Mouse (Mus musculus) c-Kit-positive CD71-positive TER-119-negative erythroid progenitor cells, embryonic 14.5 days (primary cell): ENCODE results near the gene Cep63.
A peak's percentile ranks its signal among the peaks of the same experiment; 100 is the strongest.

Source experiments
- DNase-seq: peaks from one replicate; pipeline ENCODE4 v3.0.0-alpha.2; 2013; ENCODE audit warnings: low read depth

The Cep63 gene

DNA sequence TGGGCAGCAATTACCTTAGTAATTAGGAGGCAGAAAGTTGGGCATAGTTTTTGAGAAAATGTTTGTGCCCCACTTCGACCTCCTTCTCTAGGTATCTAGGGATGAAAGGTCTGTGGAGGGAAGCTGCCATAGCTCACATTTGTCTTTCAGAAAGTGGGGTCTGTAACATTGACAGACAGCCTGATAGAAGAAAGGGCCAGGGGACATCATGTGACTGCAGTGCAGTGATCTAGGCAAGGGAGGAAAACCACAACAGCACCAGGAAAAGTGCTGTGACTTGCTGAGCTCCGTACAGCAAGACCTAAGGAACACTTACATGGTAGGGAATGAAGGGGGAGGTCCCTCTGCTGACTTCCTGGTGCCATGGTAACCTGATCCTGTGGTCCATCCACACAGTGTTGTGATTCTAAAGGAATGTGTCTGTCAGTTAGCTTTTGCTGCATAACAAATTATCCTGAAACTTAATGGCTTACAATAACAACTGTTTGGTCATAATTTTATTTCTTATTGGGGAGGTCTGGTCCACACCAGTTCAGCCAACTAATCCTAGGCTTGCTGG is 5.3 kb upstream of the Cep63 start:
- DNase-seq = no peak

DNA sequence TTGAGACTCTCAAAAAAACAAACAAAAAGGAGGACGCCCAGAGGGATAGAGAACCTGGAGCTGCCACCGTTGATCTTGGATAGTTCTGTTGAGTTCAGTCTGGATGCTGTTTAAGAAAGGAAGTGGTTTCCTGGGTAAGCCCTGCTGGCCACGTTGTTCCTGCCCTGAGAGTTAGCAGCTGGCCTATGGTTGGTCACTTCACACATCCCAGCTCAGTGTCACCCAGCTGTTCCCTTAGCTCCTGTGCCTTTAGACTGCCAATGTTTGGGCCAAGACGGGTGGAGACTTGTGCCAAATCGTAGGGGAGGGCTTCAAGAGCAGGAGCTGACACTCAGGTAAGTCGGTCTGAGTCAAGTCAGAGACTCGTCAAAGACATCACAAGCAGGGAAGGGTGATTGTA is 2.7 kb upstream of the Cep63 start:
- no peak for DNase-seq

DNA sequence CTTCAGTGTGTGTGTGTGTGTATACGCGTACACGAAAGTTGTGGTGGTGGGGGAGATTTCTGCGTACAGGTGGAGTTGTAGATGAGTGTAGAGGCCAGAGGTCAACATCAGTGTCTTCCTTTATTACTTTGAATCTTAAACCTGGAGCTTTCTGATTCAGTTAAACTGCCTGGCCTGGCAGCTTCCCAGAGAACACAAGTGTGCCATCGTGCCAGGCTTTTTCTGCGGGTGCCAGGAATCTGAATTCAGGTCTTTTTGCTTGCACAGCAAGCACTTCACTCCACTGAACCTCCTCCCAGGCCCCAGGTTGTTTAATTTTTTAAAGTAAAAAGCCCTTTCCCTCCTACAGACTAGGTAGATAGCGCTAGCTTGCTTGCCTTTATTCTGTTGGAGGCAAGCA is 1.1 kb upstream of the Cep63 start:
- no peak for DNase-seq

DNA sequence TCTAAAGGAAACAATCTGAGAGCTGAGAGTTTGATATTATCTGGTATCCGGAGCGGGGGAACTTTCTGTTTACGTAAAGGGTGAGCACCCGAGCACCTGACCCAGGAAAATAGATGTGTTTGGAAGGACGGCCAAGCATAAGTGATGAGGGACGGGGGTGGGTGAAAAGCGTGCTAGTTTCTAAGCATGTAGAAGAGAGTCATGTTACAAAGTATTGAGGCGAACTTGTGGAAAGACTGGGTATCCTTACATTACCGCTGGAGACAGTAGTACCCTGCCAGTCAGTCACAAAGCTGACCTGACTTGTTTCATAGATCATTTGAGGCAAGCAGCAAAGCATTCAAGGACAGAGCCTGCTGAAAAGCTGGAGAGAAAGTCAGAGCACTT is 498 bp upstream of the Cep63 start:
- no peak for DNase-seq

DNA sequence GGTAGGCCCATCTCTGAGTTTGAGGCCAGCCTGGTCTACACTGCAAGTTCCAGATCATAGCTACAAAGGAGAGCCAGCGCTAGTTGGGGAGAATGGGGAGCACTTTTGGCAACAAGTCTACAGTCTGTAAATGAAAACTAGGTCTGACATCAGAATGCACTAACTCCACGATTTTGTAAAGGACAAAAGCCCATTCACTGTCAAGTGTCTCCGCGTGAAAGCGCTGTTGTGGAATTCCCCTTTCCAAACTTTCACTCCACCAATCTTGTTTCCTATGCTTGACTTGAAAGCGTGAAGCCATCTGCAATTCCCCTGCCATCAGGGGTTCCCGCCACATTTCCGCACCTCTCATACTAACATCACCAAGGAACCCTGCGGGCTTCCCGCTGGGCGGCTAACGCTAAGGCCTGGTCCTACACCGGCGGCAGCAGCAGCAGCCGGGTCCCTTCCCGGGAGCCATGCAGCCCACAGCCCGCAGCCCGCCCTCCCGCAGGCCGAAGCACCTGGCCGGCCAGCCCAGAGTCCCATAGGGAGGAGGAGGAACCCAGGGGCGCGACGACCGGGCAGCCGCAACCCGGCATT is 842 bp downstream of the Cep63 start:
- DNase-seq = no peak

DNA sequence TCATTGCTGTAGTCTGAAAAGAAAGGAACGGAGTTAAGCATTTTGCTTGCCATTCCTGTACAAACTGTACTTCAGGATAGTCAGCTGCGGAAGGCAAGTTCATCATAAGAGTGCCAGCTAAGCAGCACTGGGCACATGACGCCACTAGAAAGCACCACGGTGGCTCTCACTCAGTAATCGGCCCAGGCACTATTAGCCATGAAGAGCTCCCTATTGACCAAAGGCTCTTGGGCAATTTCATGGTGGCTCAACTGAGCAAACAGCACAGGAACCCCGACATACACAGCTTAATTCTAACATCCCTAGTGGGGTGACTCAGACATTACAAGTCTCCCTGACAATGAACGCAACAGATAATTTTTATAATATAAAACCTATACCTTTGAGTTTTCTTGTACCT is 2.8 kb downstream of the Cep63 start:
- no peak for DNase-seq

DNA sequence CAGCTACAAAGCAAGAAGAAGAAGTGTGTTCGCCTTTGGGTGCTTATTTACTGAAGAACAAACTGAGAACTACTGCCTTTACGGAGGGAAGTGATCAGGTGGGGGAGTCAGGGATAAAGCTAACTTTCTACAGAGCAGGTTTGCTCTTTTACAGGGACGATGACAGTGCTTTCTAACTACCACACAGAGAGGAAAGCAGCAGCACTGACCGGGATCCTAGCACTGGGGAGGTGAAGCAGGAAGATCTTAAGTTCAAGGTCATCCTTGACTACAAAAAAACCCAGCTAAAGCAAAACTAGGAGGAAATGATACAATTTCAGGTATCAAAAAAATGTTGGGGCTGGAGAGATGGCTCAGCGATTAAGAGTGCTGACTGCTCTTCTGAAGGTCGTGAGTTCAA is 3.5 kb downstream of the Cep63 start:
- DNase-seq = no peak

DNA sequence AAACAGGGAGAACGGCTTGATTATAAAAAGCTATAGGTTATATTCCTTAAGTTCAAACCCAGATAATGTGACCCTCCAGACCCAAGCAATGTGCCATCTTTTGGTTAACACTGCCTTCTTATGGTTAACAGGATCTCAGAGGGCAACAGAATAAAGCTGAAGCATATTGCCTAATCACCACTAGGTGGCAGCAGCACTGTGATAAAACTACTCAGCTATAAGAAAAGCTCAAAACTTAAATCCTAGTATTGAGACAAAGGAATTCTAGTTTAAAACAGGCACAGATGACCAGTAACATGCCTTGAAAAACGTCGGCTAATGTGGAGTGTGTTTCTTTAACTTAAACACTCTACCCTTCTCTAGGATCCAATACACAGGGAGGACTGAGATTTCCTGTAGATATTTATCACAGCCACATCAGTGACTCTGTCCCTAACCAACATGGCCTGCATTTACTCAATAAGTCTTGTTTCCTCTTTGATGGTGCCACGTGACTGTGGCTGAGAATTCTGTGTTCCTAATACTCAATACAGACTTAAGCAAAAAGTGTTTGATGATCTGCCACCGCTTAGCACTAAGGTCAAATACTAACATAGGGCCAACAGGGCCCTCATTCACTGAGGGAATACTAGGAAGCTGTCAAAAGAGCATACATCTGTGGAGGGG is 4.0 kb downstream of the Cep63 start:
- peak; percentile 54 for DNase-seq

DNA sequence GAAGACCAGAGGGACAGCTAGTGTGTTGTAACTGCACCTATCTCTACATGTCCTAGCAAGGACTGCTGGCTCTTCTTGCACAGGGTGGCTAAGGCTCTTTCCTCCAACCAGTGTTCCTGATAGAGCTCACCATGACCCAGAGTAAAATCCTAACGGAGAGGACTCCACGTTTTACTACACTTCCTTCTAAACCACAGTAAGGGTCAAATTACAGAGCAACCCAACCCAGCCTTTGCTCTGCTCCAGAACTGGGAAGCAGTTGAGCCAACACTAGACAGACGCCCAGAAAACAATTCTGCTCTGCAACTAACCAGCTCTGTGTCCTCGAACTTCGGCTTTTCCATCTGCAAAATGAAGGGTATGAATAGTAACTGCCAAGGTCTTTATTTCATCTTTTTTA is 4.9 kb downstream of the Cep63 start:
- DNase-seq = no peak

DNA sequence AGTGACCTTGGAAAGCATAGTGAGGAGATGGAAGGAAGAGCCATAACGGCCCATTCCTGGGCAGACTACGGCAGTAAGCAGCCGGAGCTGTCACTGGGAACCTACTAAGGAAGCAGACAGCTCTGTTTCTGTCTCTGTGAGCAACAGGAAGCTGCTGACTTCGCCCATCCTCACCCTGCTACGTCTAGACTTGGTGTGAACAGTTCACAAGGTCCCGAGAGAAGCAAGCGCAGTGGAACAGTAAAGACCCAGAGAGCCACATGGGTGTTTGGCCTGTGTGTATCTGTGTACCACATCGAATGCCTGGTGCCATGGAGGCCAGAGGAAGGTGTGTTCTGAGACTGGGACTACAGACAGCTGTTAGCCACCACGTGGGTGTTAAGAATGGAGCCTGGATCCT is 10.1 kb downstream of the Cep63 start:
- DNase-seq = no peak

DNA sequence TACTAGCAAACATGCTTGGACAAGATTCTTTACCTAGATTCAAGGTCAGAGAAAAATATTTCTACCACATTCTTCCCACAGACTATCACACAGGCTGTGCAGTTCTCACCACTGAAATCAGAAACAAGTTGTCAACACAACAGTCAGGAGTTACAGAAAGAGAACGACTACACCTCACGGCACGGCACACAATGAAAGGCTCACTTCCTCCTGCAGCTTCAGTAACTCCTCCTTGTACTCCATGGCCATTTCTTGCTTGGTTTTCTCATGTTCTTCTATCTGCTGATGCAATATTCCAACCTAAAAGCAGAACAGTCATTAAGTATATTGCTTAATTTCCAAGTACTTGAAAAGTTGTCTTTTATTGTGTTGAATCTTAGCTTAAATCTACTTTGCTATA is 11.3 kb downstream of the Cep63 start:
- DNase-seq = no peak

DNA sequence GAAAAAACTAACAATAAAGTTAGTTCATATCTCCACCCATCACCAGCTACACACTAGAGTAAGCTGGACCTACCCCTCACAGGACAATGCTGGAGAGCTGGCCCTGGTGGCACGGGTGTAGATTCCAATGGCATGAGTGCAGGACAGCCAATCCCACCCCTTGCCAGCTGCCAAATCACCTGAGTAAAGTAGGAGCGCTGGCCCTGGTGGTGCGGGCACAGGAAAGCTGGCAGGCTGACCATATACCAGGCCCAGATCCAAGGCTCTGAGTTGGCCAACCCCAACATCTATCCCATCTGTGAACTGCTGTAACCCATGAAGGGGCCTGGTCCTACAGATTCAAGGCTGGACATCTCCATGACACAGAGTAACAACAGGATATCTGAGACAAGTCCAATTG is 17.1 kb downstream of the Cep63 start:
- no peak for DNase-seq

DNA sequence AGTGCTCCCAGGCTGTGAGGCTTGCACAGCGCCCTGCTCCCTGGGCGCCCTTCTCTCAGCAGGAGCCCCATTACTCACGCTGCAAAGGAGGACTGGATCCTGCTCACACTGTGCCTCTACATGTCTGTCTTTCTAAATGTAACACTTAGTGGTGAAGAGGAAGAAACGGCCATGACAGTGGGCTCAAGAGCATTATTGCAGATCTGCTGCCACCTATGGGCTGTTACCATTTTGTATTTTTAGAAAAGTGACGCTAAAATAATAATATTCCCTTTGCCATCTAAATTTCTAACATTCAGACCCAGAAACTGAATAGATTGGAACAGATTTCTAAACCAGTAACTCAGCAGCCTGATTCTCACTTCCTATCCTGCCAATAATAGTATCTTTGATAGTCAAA is 18.9 kb downstream of the Cep63 start:
- DNase-seq = no peak

DNA sequence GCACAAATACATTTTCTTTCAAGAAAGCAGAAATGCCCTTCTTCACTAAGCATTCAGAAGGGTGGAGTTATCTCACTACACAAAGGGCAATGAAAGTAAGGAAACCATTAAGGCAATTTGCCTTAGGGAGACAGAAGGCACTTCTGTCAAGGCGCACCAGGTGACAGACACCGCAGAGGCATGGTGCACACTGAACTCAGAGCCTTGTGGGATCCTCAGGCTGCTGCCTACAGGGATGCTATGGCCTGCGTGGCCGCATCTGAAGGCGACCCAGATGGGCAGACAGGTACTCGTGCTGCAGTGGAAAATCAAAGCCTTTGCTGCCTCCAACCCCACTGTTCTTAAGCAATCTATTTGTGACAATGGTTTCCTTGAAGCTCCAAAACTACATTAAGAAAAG is 21.2 kb downstream of the Cep63 start:
- DNase-seq = no peak

DNA sequence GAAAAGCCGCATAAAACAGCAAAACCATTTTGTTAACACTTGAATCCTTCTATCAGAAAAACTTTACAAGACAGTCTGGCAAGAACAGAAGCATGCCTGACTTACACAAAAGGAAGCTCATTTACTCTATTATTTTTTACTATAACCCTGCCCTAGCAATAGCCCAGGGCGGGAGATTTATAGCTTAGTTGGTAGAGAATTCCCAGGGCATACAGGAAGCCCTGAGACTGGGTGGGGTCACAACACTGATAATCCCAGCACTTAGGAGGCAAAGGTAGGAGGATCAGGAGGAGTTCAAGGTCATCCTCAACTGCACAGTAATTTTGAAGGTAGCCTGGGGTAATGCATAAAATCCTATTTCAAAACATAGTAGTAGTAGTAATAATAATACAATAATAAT is 24.7 kb downstream of the Cep63 start:
- no peak for DNase-seq

DNA sequence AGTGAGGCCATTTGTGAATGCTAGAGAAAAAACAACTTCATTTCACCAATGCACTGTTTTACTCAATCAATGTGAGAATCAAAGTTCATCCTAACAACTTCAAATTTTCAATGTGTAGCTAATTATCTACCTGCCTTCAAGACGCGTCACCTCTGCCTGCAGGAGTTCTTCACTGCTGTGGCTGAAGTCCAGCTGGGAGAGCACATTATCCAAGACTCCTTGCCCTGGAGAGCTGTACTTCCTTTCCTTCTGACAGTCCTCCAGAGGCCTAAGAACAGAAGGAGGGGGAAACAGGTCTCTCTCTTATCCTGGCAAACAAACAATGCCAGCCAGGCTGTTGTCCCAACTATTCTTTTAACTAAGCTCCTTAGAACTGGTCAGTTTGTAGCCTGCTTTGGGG is 25.1 kb downstream of the Cep63 start:
- DNase-seq = no peak

DNA sequence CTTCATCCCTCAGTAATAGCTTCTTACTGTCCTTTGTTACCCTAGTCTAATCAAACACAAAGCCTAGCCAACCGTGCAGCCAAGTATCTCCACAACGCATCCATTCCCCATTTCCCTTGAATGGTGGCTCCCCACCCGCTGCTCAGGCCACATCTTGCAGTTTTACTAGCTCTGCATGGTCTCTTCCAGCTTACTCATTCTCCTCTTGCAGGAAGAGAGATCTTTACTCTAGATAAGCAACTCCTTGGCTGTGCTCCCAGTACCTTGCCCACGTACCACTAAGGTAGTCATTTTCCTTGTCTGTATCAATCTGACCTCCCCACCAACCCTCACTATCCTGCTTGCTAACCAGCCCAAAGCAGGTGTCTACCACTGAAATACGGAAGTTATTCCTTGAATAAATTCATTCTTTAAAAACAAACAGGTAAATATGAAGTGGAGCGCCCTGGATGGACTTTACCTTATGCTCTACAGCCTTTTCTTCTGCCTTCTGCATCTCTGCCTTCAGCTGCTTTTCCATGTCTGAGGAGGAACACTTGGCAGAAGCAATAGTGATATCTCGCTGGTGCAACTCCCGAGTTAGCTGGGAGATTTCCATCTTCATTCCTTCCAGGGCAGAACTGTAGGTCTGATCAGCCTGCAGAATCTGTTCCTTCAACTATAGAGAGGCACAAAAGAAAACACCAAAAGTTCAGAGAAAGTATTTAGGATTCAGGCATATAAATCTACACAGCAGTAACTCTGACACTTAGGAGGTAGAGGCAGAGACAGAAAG is 30.5 kb downstream of the Cep63 start:
- no peak for DNase-seq

DNA sequence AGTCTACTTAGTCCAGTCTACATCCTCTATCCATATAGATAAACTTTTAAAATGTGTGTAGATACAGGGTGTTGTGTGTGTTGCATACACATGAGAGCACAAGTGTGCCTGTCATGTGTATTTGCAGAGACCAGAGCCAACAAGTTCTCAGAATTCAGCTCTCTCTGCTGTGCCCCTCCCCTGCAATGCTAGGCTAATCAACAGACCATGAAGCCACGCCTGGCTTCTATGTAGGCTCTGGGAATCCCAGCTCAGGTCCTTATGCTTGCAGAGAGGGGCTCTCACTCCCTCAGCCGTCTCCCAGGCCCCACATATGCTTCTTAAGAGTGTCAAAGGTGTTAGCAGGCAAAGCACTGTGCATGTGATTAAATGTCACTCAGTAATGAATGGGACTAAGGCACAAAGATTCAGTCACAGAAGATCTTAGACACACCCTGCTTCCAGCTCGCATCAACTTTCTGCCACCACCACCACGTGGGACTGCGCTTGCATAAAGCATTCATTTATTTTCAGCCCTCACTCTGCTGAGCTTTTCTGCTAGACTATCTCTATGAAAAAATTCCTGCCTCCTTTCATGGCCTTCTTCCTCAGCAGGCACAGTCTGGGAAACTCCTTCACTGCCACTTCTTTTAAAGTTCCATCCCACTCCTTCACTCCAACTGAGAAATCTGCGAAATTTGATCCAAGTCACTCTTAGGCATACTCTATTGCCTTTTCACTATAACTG is 31.5 kb downstream of the Cep63 start:
- no peak for DNase-seq

DNA sequence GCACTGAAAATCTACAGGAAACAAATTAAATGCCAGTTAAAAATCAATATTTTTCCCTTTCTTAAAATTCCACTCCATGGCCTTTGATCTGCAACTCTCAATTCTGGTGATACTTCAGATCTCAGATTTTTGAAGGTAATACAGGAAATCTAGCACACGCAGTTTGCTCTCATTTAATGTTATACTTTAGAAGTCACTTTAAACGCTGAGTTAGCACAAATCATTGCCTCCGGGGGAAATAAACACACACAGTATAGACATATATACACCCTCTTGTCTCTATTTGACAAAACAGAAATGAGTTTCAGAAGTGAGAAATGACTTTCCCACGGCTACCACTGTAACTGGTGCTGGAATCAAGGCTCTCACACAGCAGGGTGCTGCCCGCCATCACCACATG is 39.0 kb downstream of the Cep63 start:
- DNase-seq = no peak

DNA sequence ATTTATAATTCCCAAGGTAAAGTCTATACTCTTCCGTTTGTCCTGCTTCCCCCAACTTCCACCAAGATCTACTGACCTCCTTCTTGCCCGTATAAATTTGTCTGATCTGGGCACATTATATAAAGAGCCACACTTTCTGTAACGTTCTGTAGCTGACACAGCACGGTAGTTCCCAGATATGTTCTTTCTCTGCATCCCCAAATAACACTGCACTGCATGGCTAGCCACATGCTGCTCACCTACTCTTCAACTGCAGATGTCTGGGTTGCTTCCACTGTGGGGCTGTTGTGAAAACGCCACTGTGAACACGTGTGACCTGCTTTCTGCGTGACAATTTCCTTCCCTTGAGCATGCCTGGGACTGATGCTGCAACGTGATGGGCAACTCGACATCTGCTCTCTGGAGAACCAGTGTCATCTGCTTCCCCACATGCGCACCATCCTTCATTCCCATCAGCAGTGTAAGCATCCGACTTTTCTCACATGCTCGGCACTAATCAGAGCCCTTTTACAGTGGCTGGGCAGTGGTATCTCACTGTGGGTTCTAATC is 44.3 kb downstream of the Cep63 start:
- DNase-seq = no peak

DNA sequence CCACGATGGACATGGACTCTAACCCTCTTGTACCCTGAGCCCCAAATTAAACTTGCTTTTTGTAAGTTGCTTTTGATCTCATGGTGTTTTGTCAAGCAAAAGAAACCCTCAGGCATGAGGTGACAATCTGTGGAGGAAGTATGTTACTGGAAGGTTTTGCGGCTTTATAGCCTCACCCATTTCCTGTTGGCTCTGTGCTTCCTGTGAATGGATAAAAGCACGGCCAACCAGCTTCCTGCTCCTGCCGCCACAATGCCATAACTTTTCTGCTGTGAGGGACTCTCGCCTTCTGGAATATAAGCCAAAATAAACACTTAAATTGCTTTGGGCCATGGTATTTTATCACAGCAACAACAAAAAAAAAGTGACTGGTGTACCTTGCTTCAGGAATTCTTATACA is 48.9 kb downstream of the Cep63 start:
- no peak for DNase-seq

DNA sequence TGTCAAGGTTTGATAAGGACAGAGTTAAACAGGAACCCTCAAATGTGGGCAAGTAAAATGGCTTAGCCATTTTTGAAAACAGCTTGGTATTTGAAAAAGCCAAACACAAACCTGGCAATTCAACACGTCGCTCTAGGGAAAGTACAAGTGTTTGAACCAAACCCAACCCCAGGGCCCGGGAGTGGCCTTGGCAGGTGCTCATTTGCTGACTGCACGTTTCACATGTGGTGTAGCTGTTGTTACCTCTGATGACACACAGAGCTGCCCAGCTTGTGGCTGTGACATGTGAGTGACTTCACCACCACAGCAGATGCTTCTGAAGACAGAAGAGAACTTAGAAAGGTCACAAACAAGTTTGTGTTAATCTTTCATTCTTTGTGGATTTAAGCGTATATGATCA is 53.4 kb downstream of the Cep63 start:
- DNase-seq = no peak
